23 mouse cellular contexts compared by ENCODE assay signal in the genomic region with DNA sequence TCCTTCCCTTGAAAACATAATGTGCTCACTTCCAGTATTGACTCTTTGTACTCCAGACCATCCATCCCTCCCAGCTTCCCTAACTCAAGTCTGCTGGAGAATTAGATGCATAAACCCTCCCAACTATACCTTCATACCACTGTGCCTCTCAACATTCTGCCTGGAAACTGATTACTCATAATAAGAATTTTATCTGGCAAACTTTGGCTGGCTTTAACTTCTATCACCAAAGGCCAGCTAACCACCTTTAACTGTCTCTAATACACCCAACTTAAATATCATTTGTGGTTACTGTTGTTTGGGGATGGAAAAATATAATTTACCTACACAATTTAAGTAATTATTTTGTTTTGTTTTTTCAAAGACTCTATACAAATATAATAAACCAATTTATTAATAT. TPM values are rescaled to one million over a fixed set of nuclear protein-coding genes. Genes with fewer than 3 reads are reported as not detected.
DNase-seq lines count a peak whose midpoint lies in the region; ATAC-seq lines count a peak whose summit lies in the region.
"Had no signal": no experiment of that assay in that cellular context is flagged by ENCODE, and none has a peak within 500 bp of the region (broad histone marks: within the 10 kb centered on the region; RNA-seq: fewer than 3 reads in every experiment).

No protein-coding gene starts in this region.

- no peaks in the 10 kb centered on the region for H3K36me3 ChIP-seq in liver, embryonic 11.5 days (ENCODE audit: control insufficient read depth, insufficient read depth, low read length)
- H3K36me3 ChIP-seq in liver, embryonic 12.5 days: no peaks in the 10 kb centered on the region
- H3K36me3 ChIP-seq in liver, embryonic 16.5 days (ENCODE audit: control insufficient read depth, insufficient read depth): no peaks in the 10 kb centered on the region
- no peaks in the 10 kb centered on the region for H3K36me3 ChIP-seq in midbrain, embryonic 15.5 days (replicated peaks)
- H3K36me3 ChIP-seq: embryonic facial prominence, embryonic 12.5 days; G1E; heart, embryonic 13.5 days; hindbrain, embryonic 15.5 days had no signal

- no peak overlapping the region for H3K9ac ChIP-seq in liver, embryonic 11.5 days (ENCODE audit: low read depth, low read length)
- no peak overlapping the region for H3K9ac ChIP-seq in liver, embryonic 12.5 days
- H3K9ac ChIP-seq in liver, embryonic 16.5 days (ENCODE audit: low read depth, low read length): no peak overlapping the region
- no peak overlapping the region for H3K9ac ChIP-seq in midbrain, embryonic 15.5 days
- H3K9ac ChIP-seq: embryonic facial prominence, embryonic 12.5 days; heart, embryonic 13.5 days; hindbrain, embryonic 15.5 days had no signal

- no peak overlapping the region for H3K4me3 ChIP-seq in liver, embryonic 11.5 days (ENCODE audit: low read depth, low read length)
- H3K4me3 ChIP-seq in liver, embryonic 12.5 days: no peak overlapping the region
- H3K4me3 ChIP-seq in liver, embryonic 16.5 days (ENCODE audit: low read depth, low read length): no peak overlapping the region
- no peak overlapping the region for H3K4me3 ChIP-seq in midbrain, embryonic 15.5 days
- H3K4me3 ChIP-seq: embryonic facial prominence, embryonic 12.5 days; heart, embryonic 13.5 days; hindbrain, embryonic 15.5 days had no signal

- H3K27me3 ChIP-seq in liver, embryonic 11.5 days (replicated peaks; ENCODE audit: control insufficient read depth, insufficient read depth, low read length): no peaks in the 10 kb centered on the region
- no peaks in the 10 kb centered on the region for H3K27me3 ChIP-seq in liver, embryonic 12.5 days (replicated peaks)
- H3K27me3 ChIP-seq in liver, embryonic 16.5 days (ENCODE audit: control insufficient read depth, insufficient read depth, low read depth, low read length): no peaks in the 10 kb centered on the region
- H3K27me3 ChIP-seq in midbrain, embryonic 15.5 days (replicated peaks): no peaks in the 10 kb centered on the region
- H3K27me3 ChIP-seq: embryonic facial prominence, embryonic 12.5 days; heart, embryonic 13.5 days; hindbrain, embryonic 15.5 days; Patski had no signal

- no peak overlapping the region for H3K27ac ChIP-seq in liver, embryonic 11.5 days (ENCODE audit: low read depth, low read length)
- H3K27ac ChIP-seq in liver, embryonic 12.5 days: peak overlapping the region; percentile 55
- H3K27ac ChIP-seq in liver, embryonic 16.5 days (ENCODE audit: low read length): no peak overlapping the region
- no peak overlapping the region for H3K27ac ChIP-seq in midbrain, embryonic 15.5 days
- H3K27ac ChIP-seq: embryonic facial prominence, embryonic 12.5 days; heart, embryonic 13.5 days; hindbrain, embryonic 15.5 days had no signal

- DNase-seq in liver, embryonic 11.5 days (ENCODE audit: low spot score): no peak
- DNase-seq in liver: no peak
- DNase-seq in urinary bladder, adult 18-20 months (ENCODE audit: low spot score in 2 of 2): no peak
- DNase-seq in lung, postnatal 10 days: no peak
- DNase-seq: adrenal gland, postnatal 14 days; B cell, adult 2 months; cerebellum, adult 18-20 months; cerebellum, adult 9-11 months; gastrocnemius, postnatal 36 days; heart, adult 11 months; heart, postnatal 36 days had no signal

- ATAC-seq in liver, embryonic 11.5 days (replicated peaks; ENCODE audit: low FRiP score): peak; percentile 81
- ATAC-seq in liver, embryonic 12.5 days: peak; percentile 78
- peak; percentile 60 for ATAC-seq in liver, embryonic 16.5 days (ENCODE audit: low read depth)
- no peak for ATAC-seq in midbrain, embryonic 15.5 days (replicated peaks)
- ATAC-seq in monocyte, adult 5-6 weeks (replicated peaks; ENCODE audit: insufficient number of reproducible peaks, low FRiP score, low TSS enrichment, poor library complexity, severe bottlenecking): no peak
- ATAC-seq: activated CD4-positive, CD25-positive, alpha-beta regulatory T cell, adult 4 months; CD4-positive, CD25-positive, alpha-beta regulatory T cell, adult 4 months; forebrain, embryonic 14.5 days; Patski had no signal

- no peaks in the 10 kb centered on the region for H3K9me3 ChIP-seq in liver, embryonic 11.5 days (ENCODE audit: control insufficient read depth, low read length)
- no peaks in the 10 kb centered on the region for H3K9me3 ChIP-seq in liver, embryonic 12.5 days (replicated peaks)
- no peaks in the 10 kb centered on the region for H3K9me3 ChIP-seq in liver, embryonic 16.5 days (replicated peaks; ENCODE audit: control insufficient read depth, low read length)
- H3K9me3 ChIP-seq in midbrain, embryonic 15.5 days: no peaks in the 10 kb centered on the region
- H3K9me3 ChIP-seq: embryonic facial prominence, embryonic 12.5 days; G1E; heart, embryonic 13.5 days; hindbrain, embryonic 15.5 days had no signal

- H3K4me1 ChIP-seq in liver, embryonic 11.5 days (replicated peaks; ENCODE audit: control insufficient read depth, insufficient read depth, low read length): peaks cover 24% of the 10 kb centered on the region
- H3K4me1 ChIP-seq in liver, embryonic 12.5 days: peaks cover 48% of the 10 kb centered on the region
- H3K4me1 ChIP-seq in liver, embryonic 16.5 days (ENCODE audit: control insufficient read depth, low read depth, low read length): peaks cover 15% of the 10 kb centered on the region
- H3K4me1 ChIP-seq in midbrain, embryonic 15.5 days: no peaks in the 10 kb centered on the region
- H3K4me1 ChIP-seq: embryonic facial prominence, embryonic 12.5 days; hindbrain, embryonic 15.5 days had no signal

- peak overlapping the region; percentile 27; the same call in 1 of the 2 replicates for H3K4me2 ChIP-seq in liver, embryonic 11.5 days
- peak overlapping the region; percentile 24 for H3K4me2 ChIP-seq in liver, embryonic 12.5 days
- peak overlapping the region; percentile 12; the same call in 1 of the 2 replicates for H3K4me2 ChIP-seq in liver, embryonic 16.5 days (ENCODE audit: low read depth, low read length)
- no peak overlapping the region for H3K4me2 ChIP-seq in midbrain, embryonic 15.5 days
- H3K4me2 ChIP-seq: embryonic facial prominence, embryonic 12.5 days; heart, embryonic 13.5 days; hindbrain, embryonic 15.5 days had no signal

RNA-seq across cellular contexts. Expression of gene Mbnl1, which starts 54.0 kb away (rescaled TPM):
- 242 and 268 TPM in 2 replicates for polyA plus RNA-seq in liver, embryonic 11.5 days (2014; fragmentation: Nextera tagmentation; extraction: Ambion mirVana)
- 169 and 171 TPM in 2 replicates for polyA plus RNA-seq in liver, embryonic 12.5 days (2016; fragmentation: Nextera tagmentation; extraction: Ambion mirVana)
- 88.6 and 88.7 TPM in 2 replicates for polyA plus RNA-seq in liver, embryonic 16.5 days (2015; fragmentation: Nextera tagmentation; extraction: Ambion mirVana)
- 46.6 and 48.4 TPM in 2 replicates for polyA plus RNA-seq in midbrain, embryonic 15.5 days (2015; fragmentation: Nextera tagmentation; extraction: Ambion mirVana)
- total RNA-seq in monocyte, adult 5-6 weeks (2017): 804 to 1,126 TPM (median 952 TPM) in 3 replicates

Comparison
In these comparisons a context has a peak if more than half of its experiments do, and no peak if none do; other contexts are left out.
1. ATAC-seq: peak in liver, embryonic 11.5 days (single experiment), liver, embryonic 12.5 days (single experiment) and liver, embryonic 16.5 days (single experiment); none in midbrain, embryonic 15.5 days (single experiment) and monocyte, adult 5-6 weeks (single experiment).